Mouse (Mus musculus): Measurements from ENCODE around the gene Klhdc2.
A peak's percentile ranks its signal among the peaks of the same experiment; 100 is the strongest.

Klhdc2 gene

GRCm38 (mm10) chr12:69300391-69300790, 3.9 kb downstream of the Klhdc2 start:
- no peak for DNase-seq (ENCODE audit: low spot score in 2 of 2)

DNA sequence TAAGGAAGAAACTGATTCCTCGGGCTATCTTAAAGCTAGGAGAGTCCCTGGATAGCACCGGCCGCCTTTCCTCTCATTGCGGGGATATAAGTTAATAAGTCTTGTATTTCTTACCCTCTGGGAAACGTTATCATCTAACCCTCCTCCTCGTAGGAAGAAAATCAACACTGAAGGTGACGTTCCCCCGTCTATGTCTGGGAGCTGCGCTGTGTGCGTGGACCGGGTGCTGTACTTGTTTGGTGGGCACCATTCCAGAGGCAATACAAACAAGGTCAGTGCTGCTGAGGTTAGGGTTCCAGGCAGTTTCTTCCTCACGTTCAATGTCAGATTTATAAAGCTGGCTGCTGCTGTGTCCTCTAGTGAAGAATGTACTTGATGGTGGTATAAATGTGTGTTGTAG, 5.7 kb downstream of the Klhdc2 start:
- DNase-seq (ENCODE audit: low spot score in 2 of 2), result no peak

GRCm38 (mm10) chr12:69304051-69304450, 7.6 kb downstream of the Klhdc2 start:
- no peak for DNase-seq (ENCODE audit: low spot score in 2 of 2)

DNA sequence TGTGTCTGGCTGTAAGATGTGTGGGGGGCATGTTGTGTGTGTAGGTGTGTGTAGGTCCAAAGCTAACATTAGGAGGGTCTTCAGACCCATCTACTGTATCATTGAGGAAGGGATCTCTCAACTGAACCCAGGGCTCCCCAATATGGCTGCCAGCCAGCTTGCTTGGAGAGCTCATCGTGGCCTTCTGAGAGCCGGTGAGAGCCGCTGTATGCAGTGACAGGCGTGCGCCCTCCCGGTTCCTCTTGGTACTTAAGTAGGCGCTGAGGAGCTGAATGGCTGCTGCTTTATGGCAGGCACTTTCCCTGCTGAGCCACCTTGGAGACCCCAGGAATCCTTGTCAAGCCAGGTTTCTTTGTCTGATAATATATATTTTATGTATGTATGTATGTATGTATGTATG, 9.9 kb downstream of the Klhdc2 start:
- DNase-seq (ENCODE audit: low spot score in 2 of 2), result no peak

GRCm38 (mm10) chr12:69309659-69310058, 13.2 kb downstream of the Klhdc2 start:
- no peak for DNase-seq (ENCODE audit: low spot score in 2 of 2)

- DNase-seq (ENCODE audit: low spot score in 2 of 2), result no peak
These were observed 21.9 kb downstream of the Klhdc2 start for GRCm38 (mm10) chr12:69318431-69318830.

GRCm38 (mm10) chr12:69331187-69331586, 34.7 kb downstream of the Klhdc2 start:
- DNase-seq (ENCODE audit: low spot score in 2 of 2), result no peak

GRCm38 (mm10) chr12:69332147-69332546, 35.7 kb downstream of the Klhdc2 start:
- DNase-seq (ENCODE audit: low spot score in 2 of 2), result no peak

GRCm38 (mm10) chr12:69333547-69333946, 37.1 kb downstream of the Klhdc2 start:
- peak in 1 of 2 experiments; percentile 36 for DNase-seq (ENCODE audit: low spot score in 2 of 2)

GRCm38 (mm10) chr12:69349928-69350327, 53.4 kb downstream of the Klhdc2 start:
- DNase-seq (ENCODE audit: low spot score in 2 of 2), result no peak

DNA sequence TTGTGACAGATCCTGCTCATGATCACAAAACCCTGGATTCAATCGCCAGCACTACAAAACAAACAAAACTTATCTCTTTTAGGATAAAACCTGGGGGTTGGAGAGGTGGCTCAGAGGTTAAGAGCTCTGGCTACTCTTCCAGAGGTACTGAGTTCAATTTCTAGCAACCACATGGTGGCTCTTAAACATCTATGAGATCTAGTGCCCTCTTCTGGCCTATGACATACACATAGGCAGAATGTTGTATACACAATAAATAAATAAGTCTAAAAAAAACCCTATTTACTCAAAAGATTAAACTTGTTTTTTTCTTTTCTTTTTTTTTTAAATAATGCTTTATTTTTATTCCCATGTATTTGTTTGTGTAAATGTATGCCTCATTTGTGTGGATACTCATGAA, 55.2 kb downstream of the Klhdc2 start:
- DNase-seq (ENCODE audit: low spot score in 2 of 2), result no peak

GRCm38 (mm10) chr12:69356546-69357299, 60.2 kb downstream of the Klhdc2 start, which contains the start of gene Nemf:
Gene Nemf (minus strand): TSS chr12:69357165.
- peak; percentile 70 to 79 for DNase-seq (ENCODE audit: low spot score in 2 of 2)

GRCm38 (mm10) chr12:69357300-69357646, 60.8 kb downstream of the Klhdc2 start:
- DNase-seq (ENCODE audit: low spot score in 2 of 2), result no peak

Measured in spleen, postnatal 14 days (tissue).